Mouse (Mus musculus) left cerebral cortex, postnatal 14 days (tissue): ENCODE results near the gene Hgf. TPM values are rescaled to one million over a fixed set of nuclear protein-coding genes. Genes with fewer than 3 reads are reported as not detected.

ENCODE experiments used
- total RNA-seq, 2 experiments: library from RNA; stranded (reverse); gene quantifications; 2 replicates each; pipeline ENCODE4 v1.2.3; 2021

Hgf gene
- total RNA-seq, 2 experiments from 2014 or later = 4.5 to 4.7 TPM

Other genes starting within 250 kb of the Hgf start
- gene Gm28710, start 238.3 kb downstream of the Hgf start, total RNA-seq = under 1 TPM in 1 of 2 experiments, not detected in 1; 0.13 TPM